In the genomic region with DNA sequence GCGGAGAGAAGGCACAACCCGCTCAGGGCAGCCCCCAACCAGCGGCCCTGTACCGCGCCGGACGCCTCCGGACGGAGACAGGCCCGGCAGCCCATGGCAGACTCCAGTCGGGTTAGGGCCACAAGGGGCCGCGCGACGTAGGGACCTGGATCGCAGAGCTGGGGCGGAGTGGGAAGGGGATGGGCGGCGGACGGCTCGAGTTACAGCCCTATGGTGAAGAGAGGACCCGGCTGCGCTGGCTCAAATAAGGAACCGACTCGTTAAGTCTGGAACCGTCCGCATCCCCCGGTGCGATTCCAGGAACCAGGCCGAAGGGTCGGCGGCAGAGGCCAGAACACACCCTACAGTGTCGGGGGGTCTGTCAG, we compare ENCODE assay signal across 8 mouse cellular contexts. TPM values are rescaled to one million over a fixed set of nuclear protein-coding genes. Genes with fewer than 3 reads are reported as not detected.
DNase-seq lines count a peak whose midpoint lies in the region; ATAC-seq lines count a peak whose summit lies in the region.

A gene (minus strand): TSS at position 299 of the 365 bp plus-strand sequence.

- H3K4me2 ChIP-seq in heart, embryonic 11.5 days: peak within 1 kb of the TSS; percentile 77
- peak within 1 kb of the TSS; percentile 89 for H3K4me2 ChIP-seq in stomach, embryonic 15.5 days

- WGBS in embryonic facial prominence, embryonic 10.5 days: under 1% methylated on average over 33 of the region's 33 CpGs
- 1% methylated on average over 33 of the region's 33 CpGs for WGBS in heart, embryonic 11.5 days (ENCODE audit: insufficient replicate concordance)
- under 1% methylated on average over 33 of the region's 33 CpGs for WGBS in stomach, embryonic 15.5 days

- peaks cover 44% of the 10 kb centered on the region for H3K4me1 ChIP-seq in embryonic facial prominence, embryonic 10.5 days
- H3K4me1 ChIP-seq in heart, embryonic 11.5 days (ENCODE audit: control insufficient read depth, insufficient read depth, low read length): peaks cover 40% of the 10 kb centered on the region
- H3K4me1 ChIP-seq in stomach, embryonic 15.5 days: peaks cover 36% of the 10 kb centered on the region

- H3K9me3 ChIP-seq in embryonic facial prominence, embryonic 10.5 days: no peaks in the 10 kb centered on the region
- no peaks in the 10 kb centered on the region for H3K9me3 ChIP-seq in heart, embryonic 11.5 days (replicated peaks; ENCODE audit: control insufficient read depth, low read length)
- no peaks in the 10 kb centered on the region for H3K9me3 ChIP-seq in stomach, embryonic 15.5 days

- peaks cover 59% of the 10 kb centered on the region for H3K36me3 ChIP-seq in embryonic facial prominence, embryonic 10.5 days (replicated peaks)
- H3K36me3 ChIP-seq in heart, embryonic 11.5 days (ENCODE audit: control insufficient read depth, insufficient read depth, low read length): peaks cover 31% of the 10 kb centered on the region
- H3K36me3 ChIP-seq in stomach, embryonic 15.5 days: peaks cover 39% of the 10 kb centered on the region

- DNase-seq in layer of hippocampus, adult 11-12 months (ENCODE audit: low spot score): peak; percentile 30
- no peak for DNase-seq in layer of hippocampus, postnatal 25 days (ENCODE audit: extremely low spot score in 1 of 2, low spot score in 1 of 2)
- peak; percentile 84 for DNase-seq in embryonic facial prominence, embryonic 10.5 days (ENCODE audit: low spot score)
- DNase-seq in kidney, postnatal 14 days: peak; percentile 62
- DNase-seq in lung, postnatal 4 days: peak; percentile 63 to 73
- DNase-seq in spleen, adult 18-20 months: no peak

- peak within 1 kb of the TSS; percentile 61 for H3K4me3 ChIP-seq in embryonic facial prominence, embryonic 10.5 days
- H3K4me3 ChIP-seq in heart, embryonic 11.5 days (ENCODE audit: low read depth, low read length): peak within 1 kb of the TSS; percentile 46
- peak within 1 kb of the TSS; percentile 47 for H3K4me3 ChIP-seq in stomach, embryonic 15.5 days (replicated peaks)

- peak within 1 kb of the TSS; percentile 74 for H3K9ac ChIP-seq in heart, embryonic 11.5 days (ENCODE audit: low read depth, low read length)
- H3K9ac ChIP-seq in stomach, embryonic 15.5 days: peak within 1 kb of the TSS; percentile 50

- H3K27ac ChIP-seq in embryonic facial prominence, embryonic 10.5 days (replicated peaks): peak within 1 kb of the TSS; percentile 78
- H3K27ac ChIP-seq in heart, embryonic 11.5 days (ENCODE audit: low read depth, low read length): peak within 1 kb of the TSS; percentile 89
- peak within 1 kb of the TSS; percentile 67; the same call in 1 of the 2 replicates for H3K27ac ChIP-seq in stomach, embryonic 15.5 days

- peaks cover 72% of the 10 kb centered on the region for H3K27me3 ChIP-seq in embryonic facial prominence, embryonic 10.5 days (replicated peaks; ENCODE audit: low read depth, poor library complexity, severe bottlenecking)
- H3K27me3 ChIP-seq in heart, embryonic 11.5 days (ENCODE audit: control insufficient read depth, insufficient read depth, low read length): peaks cover 30% of the 10 kb centered on the region
- H3K27me3 ChIP-seq in stomach, embryonic 15.5 days (replicated peaks): peaks cover 18% of the 10 kb centered on the region; the same call in 1 of the 2 replicates

- peak; percentile 29; the same call in 1 of the 2 replicates for ATAC-seq in heart, embryonic 11.5 days (replicated peaks; ENCODE audit: insufficient number of reproducible peaks, low FRiP score, low TSS enrichment)
- ATAC-seq in stomach, embryonic 15.5 days (ENCODE audit: insufficient read depth, low FRiP score, low read depth): peak; percentile 29

RNA-seq across cellular contexts. Expression of the gene that starts here (rescaled TPM):
- 1 to 10 TPM; 2.7 to 3.0 TPM for total RNA-seq in layer of hippocampus, postnatal 25 days (2021)
- 5.8 and 7.4 TPM in 2 replicates for polyA plus RNA-seq in embryonic facial prominence, embryonic 10.5 days (2016; fragmentation: Nextera tagmentation; extraction: Ambion mirVana)
- polyA plus RNA-seq in heart, embryonic 11.5 days (2014; fragmentation: Nextera tagmentation; extraction: Ambion mirVana): 52.9 and 53.5 TPM in 2 replicates
- polyA plus RNA-seq in stomach, embryonic 15.5 days (2015; fragmentation: Nextera tagmentation; extraction: Ambion mirVana): 39.6 and 42.0 TPM in 2 replicates

Comparison
In these comparisons a context has a peak if more than half of its experiments do, and no peak if none do; other contexts are left out.
1. DNase-seq: peak in layer of hippocampus, adult 11-12 months (single experiment), embryonic facial prominence, embryonic 10.5 days (single experiment), kidney, postnatal 14 days (single experiment) and lung, postnatal 4 days (2 of 2); none in layer of hippocampus, postnatal 25 days (0 of 2) and spleen, adult 18-20 months (0 of 2).
2. Peak in every context shown above with its lines, with median percentiles within 50 percentile points of each other: H3K27ac ChIP-seq and H3K4me3 ChIP-seq.